Mouse (Mus musculus) liver, embryonic 12.5 days (tissue): ENCODE data around the gene Eif2b5. TPM values are rescaled to one million over a fixed set of nuclear protein-coding genes. Genes with fewer than 3 reads are reported as not detected.
"Not testable (repeated sequence)": the region's sequence is repeated elsewhere in the genome, so short reads cannot be mapped to it uniquely, and the experiment has no call there.

ENCODE experiments used
- ATAC-seq: fragments of 200-750 bp; cut with Nextera tagmentation; 2 replicates; pipeline ENCODE4 v1.8.0; 2017; ENCODE audit warnings: moderate number of reproducible peaks, mild to moderate bottlenecking, moderate library complexity
- H3K27ac ChIP-seq: fragments of 300-500 bp; sonication (generic); 2 replicates; pipeline ENCODE4 v1.5.1; 2016; ENCODE audit warnings: mild to moderate bottlenecking
- H3K27me3 ChIP-seq: fragments of 300-500 bp; sonication (generic); replicated peaks from 2 replicates; pipeline ENCODE4 v1.6.1; 2016; ENCODE audit warnings: mild to moderate bottlenecking, moderate library complexity
- H3K36me3 ChIP-seq: fragments of 300-500 bp; sonication (generic); 2 replicates; pipeline ENCODE4 v1.6.1; 2016; ENCODE audit warnings: mild to moderate bottlenecking, moderate library complexity
- H3K4me1 ChIP-seq: fragments of 300-500 bp; sonication (generic); 2 replicates; pipeline ENCODE4 v1.6.1; 2016
- H3K4me2 ChIP-seq: fragments of 300-500 bp; sonication (generic); 2 replicates; pipeline ENCODE4 v1.6.1; 2016; ENCODE audit warnings: mild to moderate bottlenecking, moderate library complexity
- H3K4me3 ChIP-seq: fragments of 300-500 bp; sonication (generic); 2 replicates; pipeline ENCODE4 v1.5.1; 2016; ENCODE audit warnings: mild to moderate bottlenecking, moderate library complexity
- H3K9ac ChIP-seq: fragments of 300-500 bp; sonication (generic); 2 replicates; pipeline ENCODE4 v1.6.1; 2016; ENCODE audit warnings: mild to moderate bottlenecking, moderate library complexity
- H3K9me3 ChIP-seq: fragments of 300-500 bp; sonication (generic); replicated peaks from 2 replicates; pipeline ENCODE4 v1.6.1; 2016; ENCODE audit warnings: mild to moderate bottlenecking, moderate library complexity
- WGBS: fragments of 180-500 bp; shearing (Covaris S2); methylation state at CpG from one replicate; pipeline ENCODE4 v1.1.7; 2016; ENCODE audit not compliant: insufficient replicate concordance; 5-methylcytosine and 5-hydroxymethylcytosine counted together
- polyA plus RNA-seq: library from polyadenylated mRNA; unstranded; fragments of >200 nt; fragmentation: Nextera tagmentation; extraction: Ambion mirVana; gene quantifications from 2 replicates; pipeline ENCODE4 v1.2.1, GENCODE M21; 2016

Gene Eif2b5
- 90.0 and 99.7 TPM in 2 replicates for polyA plus RNA-seq

GRCm38 (mm10) chr16:20498677-20499475 lies at the start of gene Eif2b5:
Gene Eif2b5 (plus strand): TSS chr16:20498817.
- Histone ChIP-seq H3K36me3 (peaks cover 37% of the 10 kb centered on the region), H3K9ac (peak within 1 kb of the TSS; percentile 87), H3K27me3 (no peaks in the 10 kb centered on the region), H3K9me3 (no peaks in the 10 kb centered on the region), H3K4me3 (peak within 1 kb of the TSS; percentile 87), H3K4me1 (peaks cover 18% of the 10 kb centered on the region), H3K4me2 (peak within 1 kb of the TSS; percentile 81), H3K27ac (peak within 1 kb of the TSS; percentile 76)
- peak; percentile 95 for ATAC-seq
- WGBS: under 1% methylated on average over 49 of the region's 49 CpGs

- H3K27ac ChIP-seq: no peak overlapping the region
- no peak for ATAC-seq
- 60% methylated on average over 6 of the region's 6 CpGs for WGBS
- no peaks in the 10 kb centered on the region for H3K4me1 ChIP-seq
- no peaks in the 10 kb centered on the region for H3K27me3 ChIP-seq
- no peaks in the 10 kb centered on the region for H3K36me3 ChIP-seq
- H3K4me3 ChIP-seq: no peak overlapping the region
- no peak overlapping the region for H3K4me2 ChIP-seq
- no peak overlapping the region for H3K9ac ChIP-seq
- no peaks in the 10 kb centered on the region for H3K9me3 ChIP-seq
These were observed 46.8 kb upstream of the Eif2b5 start for GRCm38 (mm10) chr16:20451774-20452173.

- Histone ChIP-seq H3K27ac (no peak overlapping the region), H3K36me3 (no peaks in the 10 kb centered on the region), H3K4me3 (no peak overlapping the region), H3K4me2 (no peak overlapping the region), H3K4me1 (no peaks in the 10 kb centered on the region), H3K9me3 (no peaks in the 10 kb centered on the region), H3K27me3 (no peaks in the 10 kb centered on the region), H3K9ac (no peak overlapping the region)
- WGBS: 84% methylated on average over 6 of the region's 6 CpGs
- no peak for ATAC-seq
These were observed 44.4 kb upstream of the Eif2b5 start for GRCm38 (mm10) chr16:20454155-20454654.

GRCm38 (mm10) chr16:20456106-20456505 lies 42.5 kb upstream of the Eif2b5 start:
- no peaks in the 10 kb centered on the region for H3K27me3 ChIP-seq
- H3K4me1 ChIP-seq: no peaks in the 10 kb centered on the region
- H3K9me3 ChIP-seq: no peaks in the 10 kb centered on the region
- H3K36me3 ChIP-seq: no peaks in the 10 kb centered on the region
- WGBS: 28% methylated on average over 1 of the region's 1 CpGs
- ATAC-seq: no peak
- no peak overlapping the region for H3K4me2 ChIP-seq
- no peak overlapping the region for H3K4me3 ChIP-seq
- H3K27ac ChIP-seq: no peak overlapping the region
- H3K9ac ChIP-seq: no peak overlapping the region

- ATAC-seq, H3K4me2 ChIP-seq, H3K27me3 ChIP-seq, H3K27ac ChIP-seq, H3K4me1 ChIP-seq, H3K9ac ChIP-seq, H3K9me3 ChIP-seq, H3K4me3 ChIP-seq, H3K36me3 ChIP-seq: not testable (repeated sequence)
- WGBS: 72% methylated on average over 5 of the region's 5 CpGs
These were observed 39.9 kb upstream of the Eif2b5 start for GRCm38 (mm10) chr16:20458736-20459135.

GRCm38 (mm10) chr16:20464725-20465124 lies 33.9 kb upstream of the Eif2b5 start:
- ATAC-seq: no peak
- H3K27me3 ChIP-seq: no peaks in the 10 kb centered on the region
- H3K4me2 ChIP-seq: no peak overlapping the region
- no peak overlapping the region for H3K27ac ChIP-seq
- no peaks in the 10 kb centered on the region for H3K36me3 ChIP-seq
- H3K4me1 ChIP-seq: no peaks in the 10 kb centered on the region
- no peak overlapping the region for H3K9ac ChIP-seq
- no peaks in the 10 kb centered on the region for H3K9me3 ChIP-seq
- H3K4me3 ChIP-seq: no peak overlapping the region

GRCm38 (mm10) chr16:20470981-20471380 lies 27.6 kb upstream of the Eif2b5 start:
- H3K36me3 ChIP-seq: no peaks in the 10 kb centered on the region
- H3K9me3 ChIP-seq: no peaks in the 10 kb centered on the region
- no peaks in the 10 kb centered on the region for H3K4me1 ChIP-seq
- no peak overlapping the region for H3K4me3 ChIP-seq
- no peak for ATAC-seq
- no peaks in the 10 kb centered on the region for H3K27me3 ChIP-seq
- WGBS: 64% methylated on average over 2 of the region's 2 CpGs
- no peak overlapping the region for H3K4me2 ChIP-seq
- no peak overlapping the region for H3K27ac ChIP-seq
- no peak overlapping the region for H3K9ac ChIP-seq

GRCm38 (mm10) chr16:20471686-20472085 lies 26.9 kb upstream of the Eif2b5 start:
- Histone ChIP-seq H3K9ac (no peak overlapping the region), H3K4me3 (no peak overlapping the region), H3K9me3 (no peaks in the 10 kb centered on the region), H3K36me3 (no peaks in the 10 kb centered on the region), H3K27me3 (no peaks in the 10 kb centered on the region), H3K4me2 (no peak overlapping the region), H3K27ac (no peak overlapping the region), H3K4me1 (no peaks in the 10 kb centered on the region; the same call in 1 of the 2 replicates)
- 58% methylated on average over 1 of the region's 1 CpGs for WGBS
- ATAC-seq: no peak

- Histone ChIP-seq H3K4me1 (no peaks in the 10 kb centered on the region; the same call in 1 of the 2 replicates), H3K27me3 (no peaks in the 10 kb centered on the region), H3K4me3 (no peak overlapping the region), H3K9ac (no peak overlapping the region), H3K36me3 (no peaks in the 10 kb centered on the region), H3K9me3 (no peaks in the 10 kb centered on the region), H3K4me2 (no peak overlapping the region), H3K27ac (no peak overlapping the region)
- no peak for ATAC-seq
- WGBS: 76% methylated on average over 1 of the region's 1 CpGs
These were observed 24.9 kb upstream of the Eif2b5 start for GRCm38 (mm10) chr16:20473748-20474147.

- no peaks in the 10 kb centered on the region; the same call in 1 of the 2 replicates for H3K4me1 ChIP-seq
- ATAC-seq: no peak
- H3K4me3 ChIP-seq: no peak overlapping the region
- H3K27me3 ChIP-seq: no peaks in the 10 kb centered on the region
- H3K36me3 ChIP-seq: no peaks in the 10 kb centered on the region
- H3K9ac ChIP-seq: no peak overlapping the region
- no peak overlapping the region for H3K4me2 ChIP-seq
- H3K9me3 ChIP-seq: no peaks in the 10 kb centered on the region
- H3K27ac ChIP-seq: no peak overlapping the region
- WGBS: 69% methylated on average over 8 of the region's 8 CpGs
These were observed 24.4 kb upstream of the Eif2b5 start for GRCm38 (mm10) chr16:20474211-20474610.

GRCm38 (mm10) chr16:20474786-20475185 lies 23.8 kb upstream of the Eif2b5 start:
- Histone ChIP-seq H3K4me2 (no peak overlapping the region), H3K27ac (no peak overlapping the region), H3K9me3 (no peaks in the 10 kb centered on the region), H3K27me3 (no peaks in the 10 kb centered on the region), H3K4me3 (no peak overlapping the region), H3K4me1 (no peaks in the 10 kb centered on the region; the same call in 1 of the 2 replicates), H3K36me3 (no peaks in the 10 kb centered on the region), H3K9ac (no peak overlapping the region)
- 72% methylated on average over 6 of the region's 6 CpGs for WGBS
- no peak for ATAC-seq

GRCm38 (mm10) chr16:20475335-20475734 lies 23.3 kb upstream of the Eif2b5 start:
- no peak overlapping the region for H3K9ac ChIP-seq
- no peak overlapping the region for H3K27ac ChIP-seq
- no peak overlapping the region for H3K4me2 ChIP-seq
- no peaks in the 10 kb centered on the region for H3K9me3 ChIP-seq
- WGBS: 82% methylated on average over 1 of the region's 1 CpGs
- H3K4me3 ChIP-seq: no peak overlapping the region
- no peak for ATAC-seq
- H3K36me3 ChIP-seq: no peaks in the 10 kb centered on the region
- H3K27me3 ChIP-seq: no peaks in the 10 kb centered on the region
- no peaks in the 10 kb centered on the region; the same call in 1 of the 2 replicates for H3K4me1 ChIP-seq
